Mouse (Mus musculus): ENCODE results near the gene Spata18.

The Spata18 gene

DNA sequence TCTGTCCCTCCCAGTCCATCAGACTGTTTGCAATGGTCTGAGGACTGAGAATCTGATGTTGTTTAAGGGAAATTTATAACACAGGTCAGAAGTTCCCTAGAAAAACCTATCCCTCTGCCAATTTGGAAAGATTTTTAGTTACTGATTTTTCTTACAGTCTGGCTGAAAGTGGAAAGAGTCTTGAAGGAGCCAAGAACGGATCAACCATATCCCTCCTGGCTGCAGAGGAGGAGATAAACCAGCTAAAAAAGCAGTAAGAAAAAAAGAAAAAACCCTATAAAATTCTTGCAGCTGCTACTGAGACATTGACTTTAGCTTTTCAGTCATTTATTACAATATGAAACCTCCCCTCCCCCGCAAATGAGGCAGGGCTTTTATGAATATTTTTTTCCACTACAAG is 15.5 kb downstream of the Spata18 start:
- DNase-seq (ENCODE audit: low spot score), result no peak

DNA sequence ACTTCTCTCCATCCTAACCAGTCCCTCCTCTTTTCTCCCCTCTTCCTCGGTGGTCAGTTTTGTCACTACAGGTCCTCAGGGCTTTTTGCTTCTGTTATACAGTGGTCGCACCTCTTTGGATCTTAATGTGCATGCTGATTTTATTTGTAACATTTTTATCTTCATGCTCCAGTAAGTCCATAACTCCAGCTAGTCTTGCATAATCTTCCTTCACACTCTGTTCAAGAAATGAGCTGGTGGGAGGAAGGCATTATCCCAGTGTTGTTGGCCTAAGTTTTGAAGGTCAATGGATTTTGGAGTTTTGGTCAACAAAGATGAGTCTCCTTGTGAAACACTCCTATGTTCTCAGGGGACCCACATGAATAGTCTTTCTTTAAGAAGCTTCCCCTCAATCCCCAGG is 16.7 kb downstream of the Spata18 start:
- no peak for DNase-seq (ENCODE audit: low spot score)

DNA sequence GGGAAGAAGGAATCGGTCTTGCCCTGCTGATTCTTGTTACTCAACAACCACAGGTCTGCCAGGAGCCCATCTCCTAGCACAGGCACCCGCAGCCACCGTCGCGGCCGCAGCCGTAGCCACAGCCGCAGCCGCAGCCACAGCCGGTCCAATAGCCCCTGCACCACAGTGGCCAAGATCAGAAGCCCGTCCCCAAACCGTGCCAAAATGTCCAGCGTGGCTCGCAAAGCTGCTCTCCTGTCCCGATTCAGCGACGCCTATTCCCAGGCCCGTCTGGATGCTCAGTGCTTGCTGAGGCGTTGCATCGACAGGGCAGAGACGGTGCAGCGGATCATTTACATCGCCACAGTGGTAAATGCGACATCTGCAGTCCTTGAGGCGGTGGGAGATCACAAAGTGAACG is 18.2 kb downstream of the Spata18 start:
- no peak for DNase-seq (ENCODE audit: low spot score)

DNA sequence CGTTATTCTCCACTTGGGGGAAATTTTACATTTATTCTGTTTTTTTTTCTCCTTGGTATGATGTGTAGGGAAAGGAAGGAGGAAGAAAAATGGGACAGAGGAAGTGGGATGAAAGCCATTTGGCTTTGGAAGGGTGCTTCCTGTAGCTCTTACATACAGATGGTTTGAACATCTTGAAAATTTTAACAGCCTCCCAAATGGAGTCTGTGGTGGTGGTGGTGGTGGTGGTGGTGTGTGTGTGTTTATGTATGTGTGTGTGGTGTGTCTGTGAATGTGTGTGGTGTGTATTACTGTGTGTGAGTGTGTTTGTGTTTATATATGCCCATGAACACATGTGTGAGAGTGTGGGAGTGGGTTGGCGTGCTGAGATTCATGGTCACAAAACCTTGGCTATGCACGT is 24.4 kb downstream of the Spata18 start:
- no peak for DNase-seq (ENCODE audit: low spot score)

DNA sequence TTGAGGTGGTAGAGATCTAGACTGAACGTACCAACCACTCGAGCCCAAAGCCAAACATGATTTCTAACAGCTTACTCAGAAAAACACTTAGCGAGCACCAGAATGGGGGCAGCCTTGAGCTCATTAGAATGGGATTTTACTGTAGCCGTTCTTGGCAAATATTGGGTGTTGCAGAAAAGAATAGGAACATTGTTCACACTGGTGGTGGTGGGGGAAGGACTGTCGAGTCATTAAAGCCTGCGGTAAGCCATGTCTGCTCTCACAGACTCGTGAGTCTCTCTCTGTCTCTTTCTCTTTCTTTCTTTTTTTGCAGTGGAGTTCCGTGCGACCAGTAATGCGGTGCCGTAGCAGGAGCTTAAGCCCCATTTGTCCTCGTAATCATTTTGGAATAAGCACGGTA is 25.4 kb downstream of the Spata18 start:
- no peak for DNase-seq (ENCODE audit: low spot score)

DNA sequence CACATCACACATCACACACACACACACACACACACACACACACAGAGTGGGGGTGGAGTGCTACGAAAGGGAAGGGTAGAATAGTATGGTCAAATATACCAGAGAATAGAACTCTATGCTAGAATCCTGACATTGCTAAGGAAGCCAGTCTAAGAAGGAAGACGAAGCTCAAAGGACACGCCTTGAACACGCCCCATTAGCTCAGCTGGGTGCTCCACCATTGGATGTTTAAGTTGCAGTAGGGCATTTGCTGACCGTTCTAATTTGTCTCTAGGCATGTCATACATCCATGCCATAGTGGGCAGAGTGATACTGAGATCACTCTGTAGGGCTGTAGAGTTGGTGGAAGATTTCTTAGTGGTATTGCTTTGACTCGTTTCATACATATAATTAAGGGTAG is 32.0 kb downstream of the Spata18 start:
- no peak for DNase-seq (ENCODE audit: low spot score)

DNA sequence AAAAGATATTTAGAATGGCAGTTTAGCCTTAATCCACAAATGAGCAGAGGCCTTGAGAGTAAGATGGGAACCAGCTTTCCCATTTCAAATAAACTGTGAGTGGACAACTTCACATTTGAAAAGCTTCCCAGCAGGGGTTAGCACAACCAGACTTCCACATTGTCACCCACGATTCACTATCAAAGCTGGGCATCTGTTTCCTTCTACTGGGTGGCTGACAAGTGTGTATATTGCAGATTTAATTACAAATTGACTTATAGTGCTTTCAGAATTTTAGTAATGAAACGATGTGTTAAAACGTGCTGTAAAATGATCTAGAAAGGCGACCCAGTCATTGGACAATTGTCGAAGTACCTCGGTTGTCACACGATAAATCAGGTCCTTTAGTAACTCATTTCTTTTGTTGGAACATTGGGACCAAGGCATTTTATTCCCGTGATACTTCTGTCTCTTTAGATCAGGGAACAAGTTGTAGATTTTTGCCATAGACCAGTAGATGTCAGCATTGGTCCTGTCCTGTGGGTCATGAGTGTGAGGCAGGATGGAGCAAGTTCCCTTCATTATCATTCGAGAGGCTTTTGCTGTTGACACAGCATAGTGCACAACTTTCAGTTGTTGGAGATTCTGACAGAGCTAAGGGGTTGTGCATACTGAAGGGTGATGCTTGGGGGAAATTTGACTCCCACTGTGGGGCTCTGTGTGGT is 32.7 kb downstream of the Spata18 start:
- no peak for DNase-seq (ENCODE audit: low spot score)

DNA sequence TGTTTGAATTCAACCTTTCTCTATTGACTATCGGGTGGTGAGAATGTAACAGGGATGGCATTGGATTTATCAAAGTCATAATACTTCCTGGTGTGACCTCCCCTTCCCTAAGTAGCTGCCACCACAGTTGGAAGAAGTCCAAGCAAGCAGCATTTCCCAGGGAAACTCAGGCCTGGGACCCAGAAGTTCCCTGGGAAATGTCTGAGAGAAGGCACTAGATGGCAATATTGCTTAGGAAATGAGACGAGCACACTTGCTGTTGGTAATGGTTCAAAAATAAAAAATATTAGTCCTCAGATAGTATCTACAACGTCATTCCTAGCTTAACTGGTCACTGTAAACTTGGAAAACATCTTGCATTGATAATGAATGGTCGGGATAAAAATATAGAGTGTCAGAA is 35.0 kb downstream of the Spata18 start:
- DNase-seq (ENCODE audit: low spot score), result no peak

DNA sequence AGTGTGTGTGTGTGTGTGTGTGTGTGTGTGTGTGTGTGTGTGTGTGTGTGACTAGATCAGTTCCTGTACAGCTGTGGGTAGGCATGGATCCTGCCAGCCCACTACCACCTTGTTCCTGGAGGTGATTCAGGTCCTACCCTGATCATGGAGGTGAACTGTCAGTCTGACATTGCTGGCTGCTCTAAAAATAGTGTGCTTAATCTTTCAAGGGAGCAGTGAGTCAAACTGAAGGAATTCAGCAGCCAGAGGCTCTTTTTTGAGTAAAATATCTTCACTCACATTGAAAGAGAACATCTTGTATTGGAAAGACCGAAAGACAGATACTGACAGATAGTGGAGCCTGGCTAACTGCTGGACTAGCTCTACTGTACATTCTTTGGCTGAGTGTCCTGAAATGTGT is 37.4 kb downstream of the Spata18 start:
- no peak for DNase-seq (ENCODE audit: low spot score)

DNA sequence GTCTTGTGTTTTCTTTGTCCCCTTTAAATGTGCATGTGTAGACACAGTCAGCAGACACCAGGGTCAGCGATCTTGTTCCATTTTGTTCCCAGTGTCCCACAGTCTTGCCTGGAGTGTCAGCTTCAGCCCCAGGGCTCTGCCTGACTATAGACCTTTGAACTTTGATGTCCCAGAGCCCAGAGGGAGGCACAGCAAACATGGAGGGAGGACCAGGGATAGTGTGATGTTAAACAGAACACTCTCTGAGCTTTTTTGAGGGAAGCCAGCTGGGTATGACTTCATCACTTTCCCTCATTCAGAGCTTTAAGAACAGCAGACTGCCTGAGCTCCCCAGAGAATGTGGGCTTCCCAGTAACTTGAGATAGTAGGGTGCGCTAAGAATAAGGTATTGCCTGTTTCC is 39.0 kb downstream of the Spata18 start:
- DNase-seq (ENCODE audit: low spot score), result no peak

DNA sequence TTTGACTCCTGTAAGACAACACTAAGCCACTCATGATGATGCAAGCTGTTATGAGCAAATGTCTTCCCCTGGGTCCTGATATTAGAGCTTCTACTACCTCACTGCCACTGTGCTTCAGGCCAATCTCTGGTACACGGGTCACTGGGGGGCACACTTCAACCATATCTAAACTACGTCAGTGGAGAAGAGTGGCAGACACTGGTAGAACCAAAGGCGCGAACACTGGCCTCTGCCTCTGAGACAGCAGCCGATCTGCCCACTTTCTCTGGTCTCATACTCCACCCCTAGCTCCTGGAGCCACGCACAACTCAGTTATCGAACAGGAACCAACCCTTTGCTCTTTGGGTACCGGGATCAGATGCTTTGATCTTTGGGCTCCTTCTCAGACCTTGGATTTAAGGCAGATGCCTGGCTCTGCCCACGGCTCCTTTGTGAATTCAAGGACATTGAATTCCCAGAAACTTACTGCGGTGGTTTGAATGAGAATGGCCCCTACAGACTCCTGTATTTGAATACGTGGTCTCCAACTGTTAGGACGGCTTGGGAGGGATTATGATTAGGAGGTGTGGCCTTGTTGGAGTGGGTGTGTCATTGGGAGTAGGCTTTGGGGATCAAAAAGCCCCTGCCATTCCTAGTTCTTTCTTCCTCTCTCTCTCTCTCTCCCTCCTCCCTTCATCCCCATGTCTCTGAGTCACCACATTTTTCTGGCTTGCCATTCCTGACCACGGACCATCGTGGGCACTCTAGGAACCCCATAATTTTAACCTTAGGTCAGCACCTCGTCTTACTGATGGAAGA is 40.7 kb downstream of the Spata18 start:
- DNase-seq (ENCODE audit: low spot score), result no peak

DNA sequence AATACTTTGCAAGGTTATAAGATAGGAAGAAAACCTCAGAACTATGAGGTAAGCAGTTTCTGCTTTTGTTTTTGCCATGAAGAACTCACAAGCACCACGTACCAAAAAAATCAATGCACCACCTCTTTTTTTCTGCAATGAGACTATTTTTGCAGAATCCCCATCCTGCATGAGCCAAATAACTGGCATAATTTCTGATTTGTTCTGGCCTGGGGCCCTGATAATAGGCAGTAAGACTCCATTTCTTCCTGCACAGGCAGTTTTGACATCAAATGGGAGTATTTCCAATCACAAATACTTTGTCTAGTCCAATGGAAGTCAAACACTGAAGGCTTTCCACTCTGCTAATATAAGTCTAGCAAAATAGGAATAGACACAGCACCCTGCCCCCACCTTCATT is 42.6 kb downstream of the Spata18 start:
- no peak for DNase-seq (ENCODE audit: low spot score)

DNA sequence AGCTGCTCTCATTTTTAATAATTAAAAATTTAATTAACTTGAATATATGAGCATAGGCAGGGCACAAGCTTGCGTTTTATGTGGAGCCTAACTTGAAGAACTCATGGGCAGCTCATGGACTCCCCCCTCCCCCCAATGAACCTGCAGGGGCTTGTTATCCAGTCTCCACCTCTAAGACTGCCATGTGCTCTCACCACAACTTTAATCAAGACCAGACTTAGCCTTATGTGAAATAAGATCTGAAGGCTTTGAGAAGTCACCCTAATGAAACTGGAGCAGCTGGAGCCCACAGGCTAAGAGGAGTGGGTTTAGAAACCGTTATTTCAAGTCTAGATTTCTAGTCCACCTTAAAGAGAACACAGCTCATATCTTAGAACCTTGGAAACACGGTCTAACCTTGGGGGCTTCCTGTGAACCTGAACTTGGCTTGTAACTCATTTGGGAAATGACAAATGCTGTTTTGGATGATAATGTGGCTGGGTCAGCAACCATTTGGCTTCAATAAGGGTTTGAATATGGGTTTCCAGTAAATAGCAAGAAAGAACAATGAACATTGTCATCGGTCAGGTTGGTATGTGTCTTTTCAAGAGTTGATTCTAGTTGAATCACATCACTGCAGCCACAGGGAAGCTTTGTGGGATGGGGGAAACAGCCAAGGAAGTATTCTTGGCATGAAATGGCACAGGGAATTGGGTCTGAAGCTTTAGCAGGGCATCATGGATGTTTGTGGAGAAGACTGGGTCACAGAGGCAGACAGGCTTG is 43.3 kb downstream of the Spata18 start:
- DNase-seq (ENCODE audit: low spot score), result no peak

DNA sequence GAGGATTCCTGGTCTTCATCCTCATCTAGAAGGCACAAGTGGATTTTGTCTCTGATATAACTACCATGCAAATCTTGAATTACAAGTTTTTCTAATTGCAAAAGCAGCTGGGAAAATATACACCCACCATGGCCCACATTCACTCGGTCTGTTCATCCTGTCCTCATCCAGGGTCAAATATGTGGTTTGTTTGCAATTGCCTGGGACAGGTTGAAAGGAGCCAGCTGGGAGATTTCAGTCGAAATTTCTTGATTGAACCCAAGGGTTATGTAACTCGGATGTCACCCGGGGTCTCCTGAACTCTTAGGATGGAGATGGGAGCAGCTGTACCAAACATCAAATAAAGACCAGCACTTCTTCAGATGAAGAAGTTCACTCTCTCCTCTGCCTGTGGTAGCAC is 46.5 kb downstream of the Spata18 start:
- no peak for DNase-seq (ENCODE audit: low spot score)

DNA sequence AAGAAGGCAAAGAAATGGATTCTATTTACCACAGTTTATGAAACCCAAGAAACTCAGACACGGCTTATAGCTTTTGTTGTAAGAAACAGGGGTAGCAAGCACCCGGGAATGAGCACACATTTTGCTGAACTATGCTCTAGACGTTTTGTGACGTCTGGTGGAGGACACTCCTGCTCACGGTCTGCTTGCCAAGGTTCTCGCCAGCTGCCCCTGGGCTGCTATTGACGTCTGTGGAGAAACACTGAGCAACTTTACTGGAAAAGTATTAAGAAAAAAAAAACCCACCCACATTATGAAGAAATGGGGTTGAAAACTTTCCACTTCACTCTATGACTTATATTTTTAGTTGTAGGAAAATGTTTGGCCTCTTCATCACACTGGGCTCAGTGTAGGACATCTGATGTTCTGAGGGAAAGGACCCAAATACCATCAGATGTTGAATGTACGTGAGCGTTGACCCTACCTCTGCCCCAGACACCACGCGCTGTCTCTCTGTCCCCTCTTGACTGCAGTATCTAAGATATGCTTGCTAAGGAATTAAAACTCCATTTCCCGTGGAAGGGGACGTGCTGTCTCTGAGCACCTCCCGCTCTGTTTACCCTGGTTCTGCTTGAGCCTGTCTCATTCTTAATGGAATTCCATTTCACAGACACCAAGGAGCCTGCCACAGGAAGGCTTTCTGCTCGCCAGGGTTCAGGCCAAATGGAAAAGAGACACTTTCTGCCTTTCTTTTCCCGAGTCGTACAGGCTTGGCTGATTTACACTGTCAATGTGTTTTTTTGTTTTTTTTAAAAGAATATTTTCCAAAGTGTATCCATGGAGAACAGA is 50.1 kb downstream of the Spata18 start:
- DNase-seq (ENCODE audit: low spot score), result no peak

DNA sequence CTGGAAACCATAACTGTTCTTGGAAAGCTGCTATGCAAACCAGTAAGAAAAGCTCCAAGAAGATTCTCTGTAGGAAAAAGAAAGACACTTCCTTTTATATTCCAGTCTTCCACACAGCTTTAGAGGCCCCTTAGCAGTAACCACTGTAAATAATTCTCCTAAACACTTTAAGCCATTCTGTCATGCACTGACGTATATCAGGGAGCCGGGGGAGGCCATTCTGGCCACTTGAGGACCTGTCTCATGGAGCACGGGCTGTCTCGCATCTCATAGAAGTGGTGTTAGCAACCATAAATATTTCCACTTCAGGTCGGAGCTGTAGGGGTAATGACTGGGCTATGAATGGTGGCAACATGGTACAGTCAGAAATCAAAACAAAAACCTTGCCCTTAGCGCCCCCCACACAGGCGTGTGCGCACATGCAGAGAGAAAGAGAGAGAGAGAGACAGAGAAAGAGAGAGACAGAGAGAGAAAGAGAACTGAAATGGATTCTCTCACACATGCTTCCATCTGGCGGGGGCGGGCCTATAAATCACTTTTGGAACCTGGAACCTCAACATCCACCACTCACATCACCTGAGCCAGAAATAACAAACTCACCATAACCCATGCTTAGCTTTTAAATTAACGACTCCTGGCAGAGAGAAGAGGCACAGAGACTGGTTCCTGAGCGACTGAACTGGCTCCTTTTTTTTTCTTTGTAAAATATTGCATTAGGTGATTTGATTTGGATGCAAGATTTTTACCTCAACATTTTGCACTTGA is 50.9 kb downstream of the Spata18 start:
- DNase-seq (ENCODE audit: low spot score), result no peak

DNA sequence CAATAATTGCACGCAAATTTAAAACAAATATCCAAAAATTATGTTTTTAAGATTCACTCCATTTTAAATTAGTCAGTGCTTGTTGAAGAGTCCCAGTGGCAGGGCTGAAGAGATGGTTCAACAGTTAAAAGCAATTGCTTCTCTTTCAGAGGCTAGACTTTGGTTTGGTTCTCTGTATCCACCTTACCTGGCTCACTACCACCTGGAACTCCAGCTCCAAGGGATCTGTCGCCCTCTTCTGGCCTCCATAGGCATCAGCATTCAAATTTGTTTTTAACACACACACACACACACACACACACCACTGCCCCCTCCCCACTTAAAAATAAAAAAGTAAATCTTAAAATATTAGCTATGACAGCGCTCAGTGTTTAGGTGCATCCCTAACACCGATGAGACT is 51.9 kb downstream of the Spata18 start:
- DNase-seq (ENCODE audit: low spot score), result no peak

DNA sequence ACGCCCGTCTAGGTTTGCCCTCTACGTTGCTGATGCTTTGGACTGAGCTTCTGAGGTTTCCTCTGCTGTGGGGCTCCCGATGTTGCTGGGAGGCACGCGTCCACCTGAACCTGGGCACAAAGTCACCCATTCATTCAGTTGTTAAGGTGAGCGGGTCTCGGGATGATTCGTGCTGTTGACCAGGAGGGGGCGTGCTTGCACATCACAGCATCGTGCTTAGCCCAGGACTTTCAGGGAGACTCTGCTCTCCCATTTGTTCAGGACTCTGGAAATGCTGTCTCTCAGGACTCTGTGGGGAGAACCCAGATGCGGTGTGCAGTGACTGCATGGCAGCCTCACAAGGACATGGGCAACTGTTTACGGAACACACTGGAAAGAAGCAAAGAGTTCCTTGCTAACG is 53.1 kb downstream of the Spata18 start:
- DNase-seq (ENCODE audit: low spot score), result no peak

DNA sequence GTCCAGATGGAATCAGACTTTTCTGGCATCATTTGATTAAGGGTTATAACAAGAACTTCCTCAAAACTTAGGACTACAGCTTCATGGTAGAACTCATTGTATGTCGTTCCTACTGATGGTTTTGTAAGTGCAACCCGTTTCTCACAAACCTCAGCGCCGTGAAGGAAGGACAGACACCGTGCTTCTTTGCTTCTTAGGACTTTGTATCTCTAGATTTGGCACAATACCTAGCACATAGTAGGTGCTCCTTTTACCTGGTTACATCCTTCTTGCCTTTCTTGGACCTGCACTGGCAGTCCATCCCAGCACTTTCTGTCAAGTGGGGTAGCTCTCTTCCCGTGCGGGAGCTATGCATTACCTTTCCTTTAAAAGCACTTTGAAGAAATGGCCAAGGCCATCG is 53.6 kb downstream of the Spata18 start:
- no peak for DNase-seq (ENCODE audit: low spot score)

DNA sequence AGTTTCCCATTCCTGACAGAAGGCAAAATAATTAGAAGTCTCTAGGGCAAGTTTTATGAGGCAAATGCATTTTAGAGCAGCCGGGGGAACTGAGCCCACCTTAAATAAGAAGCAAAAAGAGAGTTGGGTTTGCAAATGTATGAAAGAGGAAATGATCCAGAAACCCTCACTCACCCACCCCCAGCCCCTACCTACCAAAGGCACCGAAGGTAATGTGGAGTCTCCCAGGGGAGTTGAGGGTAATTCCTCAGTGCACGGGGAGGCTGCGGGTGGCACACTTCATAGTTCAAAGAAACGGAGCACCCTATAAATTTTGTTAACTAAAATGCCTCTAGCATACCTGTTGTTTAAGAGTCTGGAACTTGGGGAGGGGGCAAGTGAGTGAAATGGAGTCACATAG is 54.1 kb downstream of the Spata18 start:
- DNase-seq (ENCODE audit: low spot score), result no peak

DNA sequence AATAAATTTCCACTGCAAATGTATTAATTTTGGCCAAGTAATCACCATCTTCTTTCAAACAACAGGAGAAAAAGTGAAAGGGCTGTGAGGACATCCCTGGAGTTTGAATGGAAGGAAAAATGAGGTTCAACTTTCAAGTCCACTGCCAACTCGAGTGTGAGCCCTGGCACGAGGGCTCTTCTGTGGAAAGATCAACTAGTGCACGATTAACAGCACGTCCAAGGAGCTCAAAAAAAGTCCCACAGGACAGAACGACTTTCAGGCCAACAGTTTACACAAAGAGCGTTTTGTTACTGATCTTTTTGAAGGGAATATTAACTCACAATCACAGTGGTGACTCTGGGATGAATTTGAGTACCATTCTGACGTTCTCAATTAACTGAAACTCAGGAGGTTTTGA is 61.7 kb downstream of the Spata18 start:
- DNase-seq (ENCODE audit: low spot score), result no peak
